Mouse (Mus musculus): ENCODE results near the gene Fbxl13.

The Fbxl13 gene

DNA sequence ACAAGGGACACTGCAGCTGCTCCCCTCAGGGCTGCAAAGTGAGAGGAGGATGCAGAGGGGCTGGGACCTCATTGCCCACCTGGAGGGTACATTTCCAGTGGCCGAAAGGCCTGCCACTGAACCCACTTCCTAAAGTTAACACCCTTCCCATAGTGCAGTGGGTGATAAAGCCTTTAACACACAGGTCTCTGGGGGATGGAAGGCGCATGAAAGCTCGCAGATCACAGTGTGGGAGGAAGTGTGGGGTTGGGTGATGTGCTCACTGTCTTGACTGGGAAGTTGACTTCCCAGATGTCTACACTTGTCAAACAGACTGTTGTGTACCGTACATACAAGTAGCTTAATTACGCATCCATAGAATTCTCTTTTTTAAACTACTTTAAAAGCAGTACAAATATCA is 165.7 kb downstream of the Fbxl13 start:
- DNase-seq, result no peak

DNA sequence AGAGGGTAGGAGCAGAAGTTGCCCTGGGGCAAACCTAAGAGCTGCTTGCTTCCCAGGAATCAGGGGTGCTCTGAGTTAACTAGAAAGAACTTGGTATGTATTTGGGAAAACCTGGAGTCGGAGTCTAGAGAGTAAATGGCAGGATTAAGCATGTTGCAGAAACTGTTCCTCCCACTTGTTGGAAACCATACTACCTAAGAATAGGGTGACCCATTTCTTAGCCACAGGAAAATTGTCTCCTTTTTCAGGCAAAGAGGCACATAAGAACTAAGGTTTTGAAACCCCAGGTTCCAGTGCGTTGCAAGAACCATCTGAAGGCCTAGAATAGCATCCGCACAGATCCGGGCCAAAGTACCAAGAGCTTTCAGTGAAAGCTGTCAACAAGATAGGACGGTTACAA is 167.0 kb downstream of the Fbxl13 start:
- DNase-seq, result no peak

DNA sequence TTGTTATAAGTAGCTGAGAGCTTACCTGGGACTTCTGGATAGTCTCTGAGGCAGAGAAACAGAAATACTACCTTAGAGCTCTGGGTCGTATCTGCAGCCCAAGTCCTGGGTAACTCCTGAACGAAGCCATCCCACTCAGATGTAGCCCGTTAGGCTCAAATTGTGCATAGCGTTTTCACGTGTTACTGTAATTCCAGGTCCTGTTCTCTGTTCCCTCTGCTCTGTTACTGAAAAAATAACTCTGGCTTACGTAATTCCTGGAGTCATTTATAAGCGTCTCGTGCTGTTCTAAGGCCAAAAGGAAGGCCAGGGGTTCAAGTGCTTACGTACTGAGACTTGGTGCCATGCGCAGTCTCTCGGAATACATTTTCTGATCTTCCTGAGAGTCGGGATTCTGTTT is 177.3 kb downstream of the Fbxl13 start:
- DNase-seq, result no peak

DNA sequence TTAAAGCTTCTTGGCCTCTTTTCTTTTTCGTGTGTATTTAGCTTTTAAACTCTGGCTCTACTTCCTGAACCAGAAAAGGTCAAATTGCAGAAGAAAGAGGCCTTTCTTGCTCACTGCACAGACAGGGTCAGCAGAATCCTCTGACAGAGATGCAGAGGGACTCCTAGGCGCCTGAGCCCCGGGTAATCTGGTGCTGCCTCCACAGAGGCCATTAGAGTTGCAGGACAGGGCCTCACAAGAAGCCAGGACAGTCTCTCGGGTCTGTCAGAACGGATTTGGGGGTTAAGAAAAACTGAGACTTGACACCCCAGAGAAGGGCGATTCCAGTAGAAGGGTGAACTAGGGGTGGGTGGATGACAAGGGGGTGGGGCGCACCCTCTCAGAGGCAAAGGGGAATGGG is 178.0 kb downstream of the Fbxl13 start:
- DNase-seq, result peak; percentile 17

DNA sequence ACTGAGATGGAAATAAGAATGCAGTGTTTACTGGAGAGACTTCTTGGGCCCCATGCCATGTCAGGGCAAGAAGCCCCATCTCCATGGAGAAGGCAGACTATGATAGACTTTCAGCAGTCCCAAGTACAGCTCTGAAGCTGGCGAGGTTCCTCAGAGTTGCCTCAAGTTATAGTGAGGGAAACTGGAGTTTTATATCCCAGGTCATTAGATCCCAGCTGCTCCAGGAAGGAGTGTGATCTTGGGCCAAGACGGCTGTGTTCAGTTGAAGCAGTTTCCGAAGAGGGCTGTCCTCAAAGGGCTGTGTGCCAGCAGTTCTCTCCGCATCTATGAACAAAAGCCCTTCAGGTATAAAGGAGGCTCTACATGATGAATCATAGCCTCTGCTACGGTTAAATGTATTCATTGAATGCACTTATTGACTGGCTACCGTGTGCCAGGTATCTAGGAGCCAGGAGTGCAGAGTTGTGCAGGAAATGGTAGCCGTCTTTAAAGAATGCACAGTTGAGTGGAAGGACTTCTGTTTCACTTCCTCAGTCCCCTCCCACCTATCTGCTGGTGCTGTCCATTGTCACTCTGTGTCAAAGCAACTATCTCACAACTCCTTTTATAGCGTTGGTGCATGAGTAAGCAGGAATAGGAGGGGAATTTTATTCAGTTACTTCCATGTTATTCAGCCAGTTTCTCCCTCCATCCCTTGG is 204.5 kb downstream of the Fbxl13 start:
- no peak for DNase-seq

DNA sequence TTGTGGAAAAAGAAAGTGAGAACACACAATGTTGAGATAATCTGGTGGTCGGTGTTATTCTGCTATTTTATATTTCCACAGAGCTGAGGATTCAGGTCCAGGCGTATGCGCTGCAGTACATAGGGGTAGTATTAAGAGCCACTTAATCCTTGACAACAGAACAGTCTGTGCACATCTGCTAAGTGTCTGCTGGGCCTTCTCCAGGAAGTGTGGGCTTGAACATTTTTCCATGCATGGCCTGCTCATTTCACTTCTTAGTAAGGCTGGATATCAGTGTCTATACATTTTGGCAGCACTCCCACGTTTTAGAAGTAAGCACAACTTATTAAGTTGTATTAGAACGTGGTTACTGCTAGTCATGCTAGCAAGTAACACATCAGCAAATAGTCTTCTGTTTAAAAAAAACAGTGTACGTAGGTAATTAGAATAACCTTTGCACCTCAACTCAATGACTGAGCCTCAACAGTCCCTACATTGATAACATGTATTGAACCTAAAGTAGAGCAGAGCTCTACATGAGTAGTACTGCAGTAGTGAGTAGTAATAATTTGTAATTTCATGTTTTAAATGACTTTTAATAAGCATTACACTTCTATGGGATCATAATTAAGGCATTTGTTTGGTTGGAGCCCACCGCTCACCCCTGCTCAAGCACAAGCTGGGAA is 205.9 kb downstream of the Fbxl13 start:
- no peak for DNase-seq

DNA sequence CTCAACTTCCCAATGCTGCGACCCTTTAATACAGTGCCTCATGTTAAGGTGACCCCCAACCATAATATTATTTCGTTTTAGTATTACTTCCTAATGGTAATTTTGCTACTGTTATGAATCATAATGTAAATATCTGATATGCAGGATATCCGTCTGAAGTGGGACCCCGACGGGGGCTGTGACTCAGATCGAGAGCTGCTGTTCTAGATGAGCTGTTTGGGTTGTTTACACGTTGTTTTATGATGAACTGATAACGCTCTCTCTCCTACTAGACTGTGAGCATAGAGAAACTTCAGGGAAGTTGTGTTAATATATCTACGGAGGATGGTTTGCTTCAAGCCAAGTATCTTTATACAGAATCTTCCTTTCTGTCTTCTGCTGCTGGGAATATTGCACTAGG is 207.0 kb downstream of the Fbxl13 start:
- no peak for DNase-seq

DNA sequence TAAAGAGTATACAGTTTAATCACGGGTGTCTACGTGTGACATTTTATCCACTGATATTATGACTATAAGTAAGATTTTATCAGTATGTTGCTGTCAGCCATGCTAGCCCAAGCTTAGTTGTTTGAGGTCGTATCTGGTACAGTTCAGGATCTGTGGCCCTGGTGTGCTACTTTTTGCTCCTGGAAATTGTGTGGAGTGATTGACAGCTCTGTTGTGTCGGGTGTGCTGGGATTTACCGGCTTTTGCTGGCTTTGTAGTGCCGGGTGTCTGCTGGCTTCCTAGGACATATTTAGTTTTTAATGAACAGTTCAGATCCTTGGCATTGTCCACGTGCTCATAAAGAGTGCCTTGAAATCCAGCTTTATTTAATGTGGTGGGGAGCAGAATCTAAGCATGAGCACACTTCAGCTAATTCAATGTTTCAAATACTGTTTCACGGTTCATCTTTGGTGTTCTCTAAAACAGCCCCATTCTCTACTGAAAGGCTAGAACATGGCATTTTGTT is 208.9 kb downstream of the Fbxl13 start:
- no peak for DNase-seq

DNA sequence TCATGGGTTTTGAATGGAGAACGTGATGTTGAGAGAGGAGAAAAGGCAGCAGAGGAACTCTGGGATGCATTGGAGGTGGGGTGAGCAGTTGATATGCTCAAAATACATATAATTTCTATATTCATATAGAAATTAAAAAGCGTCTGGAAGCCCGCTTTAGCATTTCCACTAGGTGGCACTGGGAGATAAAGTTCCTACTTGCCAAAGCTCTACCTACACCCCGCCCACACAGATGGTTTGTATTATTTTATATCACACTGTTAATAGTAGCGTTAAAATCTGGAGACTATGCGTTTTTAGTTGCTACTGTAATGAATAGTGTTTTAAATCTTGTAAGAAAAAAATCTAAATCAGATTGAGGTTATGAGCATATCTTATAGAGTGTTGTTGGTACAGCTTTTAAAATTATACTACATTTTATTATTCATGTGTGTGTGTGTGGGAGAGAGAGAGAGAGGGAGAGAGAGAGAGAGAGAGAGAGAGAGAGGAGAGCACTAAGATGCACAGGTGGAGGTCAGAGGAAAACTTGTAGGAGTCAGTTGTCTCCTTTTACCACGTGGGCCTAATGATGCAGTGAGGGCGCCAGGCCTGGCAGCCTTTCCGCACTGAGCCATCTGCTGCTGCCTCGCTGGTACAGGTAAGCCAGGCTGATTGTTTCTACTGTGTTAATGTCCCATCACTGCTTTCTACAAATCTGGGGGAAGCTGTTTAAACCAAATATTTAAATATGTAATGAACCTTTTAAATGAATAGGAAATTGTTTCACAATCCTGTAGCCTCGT is 211.1 kb downstream of the Fbxl13 start:
- no peak for DNase-seq

Measured in kidney, adult 9 months (tissue).